Mouse (Mus musculus): ENCODE data around the gene 4930426L09Rik. TPM values are rescaled to one million over a fixed set of nuclear protein-coding genes. Genes with fewer than 3 reads are reported as not detected.

Gene 4930426L09Rik
- polyA plus RNA-seq, 1 experiment from 2014 or later = 0.36 TPM

DNA sequence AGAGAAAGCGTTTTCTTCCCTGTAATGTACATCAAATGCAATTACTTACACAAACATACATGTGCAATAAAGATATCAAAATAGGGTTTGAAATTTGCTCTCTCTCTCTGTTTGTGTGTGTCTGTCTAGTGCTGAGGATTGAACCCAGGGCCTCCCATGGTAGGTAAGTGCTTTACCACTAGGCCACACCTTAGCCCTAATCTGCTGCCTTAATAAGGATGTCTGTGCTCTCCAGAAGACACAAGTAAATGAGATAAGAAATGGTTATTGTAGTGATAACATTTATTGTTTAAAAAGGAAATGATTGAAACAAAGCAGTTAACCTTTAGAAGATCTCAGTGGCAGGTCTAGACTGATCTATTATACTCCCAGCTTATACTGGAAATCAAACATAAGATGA is 18.7 kb downstream of the 4930426L09Rik start:
- H3K4me3 ChIP-seq (ENCODE audit: control insufficient read depth in 1 of 2, insufficient read depth in 1 of 2, low read depth in 1 of 2, low read length in 2 of 2) = no peak overlapping the region
- H3K27ac ChIP-seq (replicated peaks in 1 of 2; ENCODE audit: control insufficient read depth in 1 of 2, insufficient read depth in 1 of 2, low read depth in 2 of 2, low read length in 2 of 2) = no peak overlapping the region
- H3K27me3 ChIP-seq (ENCODE audit: control insufficient read depth, insufficient read depth, low read length) = no peaks in the 10 kb centered on the region
- H3K9me3 ChIP-seq (ENCODE audit: control insufficient read depth, low read length) = no peaks in the 10 kb centered on the region
- H3K36me3 ChIP-seq (ENCODE audit: control insufficient read depth, insufficient read depth, low read length) = no peaks in the 10 kb centered on the region
- 86% methylated on average over 1 of the region's 1 CpGs for WGBS
- H3K4me2 ChIP-seq (ENCODE audit: low read length) = no peak overlapping the region
- ATAC-seq (ENCODE audit: insufficient number of reproducible peaks, insufficient read depth, low FRiP score, low read depth) = no peak
- no peak overlapping the region for H3K9ac ChIP-seq (ENCODE audit: low read length)
- H3K4me1 ChIP-seq (ENCODE audit: control insufficient read depth in 2 of 2, insufficient read depth in 2 of 2, low read length in 2 of 2) = peaks cover 0 to 8% of the 10 kb centered on the region in 2 experiments; a peak in 2 of 4 replicates

DNA sequence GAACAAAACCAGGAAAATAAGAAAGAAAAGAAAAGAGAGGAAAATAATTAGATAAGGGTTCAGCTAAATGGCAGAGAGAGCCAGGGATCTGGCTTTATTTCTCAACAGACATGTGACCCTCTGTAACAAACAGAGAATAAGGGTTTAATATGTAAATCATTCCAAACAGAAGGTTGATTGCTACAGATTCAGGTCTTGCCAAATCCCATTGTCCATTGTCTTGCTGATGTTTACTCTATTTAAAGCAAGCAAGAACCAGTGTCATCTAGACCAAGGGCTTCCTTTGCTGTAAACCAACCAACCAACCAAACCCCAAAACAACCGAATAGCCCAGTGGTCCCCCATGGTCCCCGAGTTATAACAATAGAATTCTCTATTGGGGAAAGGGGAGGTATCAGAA is 19.9 kb downstream of the 4930426L09Rik start:
- 87% methylated on average over 2 of the region's 2 CpGs for WGBS
- no peak for ATAC-seq (ENCODE audit: insufficient number of reproducible peaks, insufficient read depth, low FRiP score, low read depth)
- H3K36me3 ChIP-seq (ENCODE audit: control insufficient read depth, insufficient read depth, low read length) = no peaks in the 10 kb centered on the region

DNA sequence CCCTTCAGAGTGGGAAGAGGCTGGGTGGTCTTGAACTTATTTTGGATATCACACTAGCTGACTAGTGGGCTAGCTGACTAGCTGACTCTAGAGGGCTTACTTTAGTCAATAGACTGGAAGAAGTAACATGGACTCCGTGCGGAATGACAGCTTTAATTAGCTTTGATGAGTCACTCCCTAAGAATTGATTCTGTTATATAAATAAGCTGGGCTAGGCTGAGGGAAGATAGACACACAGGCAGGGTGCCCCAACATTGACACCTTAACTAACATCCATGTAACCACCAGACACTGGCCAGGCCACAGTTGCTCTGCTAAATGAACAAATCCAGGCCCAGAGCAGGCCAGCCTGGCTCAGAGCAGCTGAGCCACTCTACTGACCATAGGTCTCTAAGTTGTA is 26.7 kb downstream of the 4930426L09Rik start:
- 0 out of 2 replicates have a peak, but pooled peaks have one; percentile 56 for ATAC-seq (ENCODE audit: insufficient number of reproducible peaks, insufficient read depth, low FRiP score, low read depth)

More for the DNA sequence above, 19.9 kb downstream of the 4930426L09Rik start:
- H3K27ac ChIP-seq (replicated peaks in 1 of 2; ENCODE audit: control insufficient read depth in 1 of 2, insufficient read depth in 1 of 2, low read depth in 2 of 2, low read length in 2 of 2) = no peak overlapping the region
- no peak overlapping the region for H3K4me3 ChIP-seq (ENCODE audit: control insufficient read depth in 1 of 2, insufficient read depth in 1 of 2, low read depth in 1 of 2, low read length in 2 of 2)
- H3K4me2 ChIP-seq (ENCODE audit: low read length) = no peak overlapping the region
- H3K9ac ChIP-seq (ENCODE audit: low read length) = no peak overlapping the region
- peaks cover 0 to 18% of the 10 kb centered on the region in 2 experiments; a peak in 3 of 4 replicates for H3K4me1 ChIP-seq (ENCODE audit: control insufficient read depth in 2 of 2, insufficient read depth in 2 of 2, low read length in 2 of 2)
- H3K27me3 ChIP-seq (ENCODE audit: control insufficient read depth, insufficient read depth, low read length) = no peaks in the 10 kb centered on the region
- H3K9me3 ChIP-seq (ENCODE audit: control insufficient read depth, low read length) = no peaks in the 10 kb centered on the region

DNA sequence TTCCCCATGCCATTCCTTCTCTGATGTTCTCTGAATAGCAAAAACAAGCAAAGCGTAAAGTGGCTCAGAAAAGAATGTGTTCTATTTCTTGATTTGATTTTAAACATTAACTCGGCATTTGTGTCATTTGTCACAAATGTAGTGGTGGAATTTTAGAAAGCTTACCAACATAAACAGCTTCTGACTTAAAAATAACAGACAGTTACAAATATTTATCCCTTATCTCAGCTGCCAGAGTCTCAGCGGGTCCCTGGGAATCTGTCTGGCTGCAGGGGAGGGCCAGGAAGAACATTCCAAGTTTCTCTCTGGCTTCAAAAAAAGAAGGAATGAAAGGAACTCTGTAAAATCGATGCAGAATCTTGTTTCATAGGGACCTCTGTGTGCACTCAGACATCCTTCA is 39.3 kb downstream of the 4930426L09Rik start:
- WGBS = 29% methylated on average over 4 of the region's 4 CpGs
- 0 out of 4 replicates have a peak, but pooled peaks cover 0 to 2% of the 10 kb centered on the region in 2 experiments for H3K4me1 ChIP-seq (ENCODE audit: control insufficient read depth in 2 of 2, insufficient read depth in 2 of 2, low read length in 2 of 2)
- no peaks in the 10 kb centered on the region for H3K9me3 ChIP-seq (ENCODE audit: control insufficient read depth, low read length)
- H3K27me3 ChIP-seq (ENCODE audit: control insufficient read depth, insufficient read depth, low read length) = no peaks in the 10 kb centered on the region
- no peaks in the 10 kb centered on the region for H3K36me3 ChIP-seq (ENCODE audit: control insufficient read depth, insufficient read depth, low read length)
- no peak overlapping the region for H3K27ac ChIP-seq (replicated peaks in 1 of 2; ENCODE audit: control insufficient read depth in 1 of 2, insufficient read depth in 1 of 2, low read depth in 2 of 2, low read length in 2 of 2)
- no peak overlapping the region for H3K4me3 ChIP-seq (ENCODE audit: control insufficient read depth in 1 of 2, insufficient read depth in 1 of 2, low read depth in 1 of 2, low read length in 2 of 2)
- ATAC-seq (ENCODE audit: insufficient number of reproducible peaks, insufficient read depth, low FRiP score, low read depth) = no peak
- H3K9ac ChIP-seq (ENCODE audit: low read length) = no peak overlapping the region
- H3K4me2 ChIP-seq (ENCODE audit: low read length) = no peak overlapping the region

More for the DNA sequence above, 26.7 kb downstream of the 4930426L09Rik start:
- H3K4me3 ChIP-seq (ENCODE audit: control insufficient read depth in 1 of 2, insufficient read depth in 1 of 2, low read depth in 1 of 2, low read length in 2 of 2) = no peak overlapping the region
- no peak overlapping the region for H3K9ac ChIP-seq (ENCODE audit: low read length)
- H3K27me3 ChIP-seq (ENCODE audit: control insufficient read depth, insufficient read depth, low read length) = no peaks in the 10 kb centered on the region
- WGBS = 18% methylated on average over 2 of the region's 2 CpGs
- no peak overlapping the region for H3K4me2 ChIP-seq (ENCODE audit: low read length)
- peaks cover under 1% of the 10 kb centered on the region; the same call in 1 of the 2 replicates for H3K9me3 ChIP-seq (ENCODE audit: control insufficient read depth, low read length)
- H3K4me1 ChIP-seq (ENCODE audit: control insufficient read depth in 2 of 2, insufficient read depth in 2 of 2, low read length in 2 of 2) = peaks cover 2 to 18% of the 10 kb centered on the region in 2 experiments
- no peaks in the 10 kb centered on the region for H3K36me3 ChIP-seq (ENCODE audit: control insufficient read depth, insufficient read depth, low read length)
- H3K27ac ChIP-seq (replicated peaks in 1 of 2; ENCODE audit: control insufficient read depth in 1 of 2, insufficient read depth in 1 of 2, low read depth in 2 of 2, low read length in 2 of 2) = peak overlapping the region in 1 of 2 experiments; percentile 19; a peak in 1 of 4 replicates

DNA sequence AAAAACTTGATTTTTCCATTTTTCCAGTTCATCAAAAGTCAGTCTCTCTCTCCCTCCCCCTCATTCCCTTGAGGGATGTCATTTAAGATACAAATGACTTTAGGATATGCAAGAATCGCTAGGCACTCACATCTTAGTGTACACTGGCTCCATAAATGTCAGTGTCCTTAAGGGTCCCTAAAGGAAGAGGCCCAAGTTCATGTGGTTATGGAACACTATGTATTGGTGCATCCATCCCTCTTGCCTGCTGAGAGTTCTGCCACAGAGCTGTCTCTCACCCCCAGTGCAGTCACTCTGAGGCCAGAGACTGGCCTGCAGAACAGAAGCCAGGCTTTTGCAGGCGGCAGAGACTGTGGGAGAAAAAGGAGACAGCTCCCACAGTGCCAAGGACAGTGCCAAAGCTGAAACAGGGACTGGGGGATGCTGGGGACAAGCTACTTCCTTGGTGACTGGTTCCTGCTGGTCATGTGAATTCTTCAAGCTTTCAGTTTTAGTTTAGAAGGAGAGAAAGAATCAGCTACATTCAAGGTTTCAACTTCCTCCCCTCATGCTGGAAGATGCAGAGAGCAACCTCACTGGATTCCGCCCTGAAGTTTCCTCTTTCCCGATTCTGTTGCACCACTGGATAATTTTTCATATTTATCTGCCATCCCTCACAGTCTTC is 39.9 kb downstream of the 4930426L09Rik start:
- Histone ChIP-seq H3K4me3 (ENCODE audit: control insufficient read depth in 1 of 2, insufficient read depth in 1 of 2, low read depth in 1 of 2, low read length in 2 of 2) (no peak overlapping the region), H3K9ac (ENCODE audit: low read length) (no peak overlapping the region), H3K4me1 (ENCODE audit: control insufficient read depth in 2 of 2, insufficient read depth in 2 of 2, low read length in 2 of 2) (0 out of 4 replicates have a peak, but pooled peaks cover 0 to 2% of the 10 kb centered on the region in 2 experiments), H3K36me3 (ENCODE audit: control insufficient read depth, insufficient read depth, low read length) (no peaks in the 10 kb centered on the region), H3K4me2 (ENCODE audit: low read length) (no peak overlapping the region), H3K27me3 (ENCODE audit: control insufficient read depth, insufficient read depth, low read length) (no peaks in the 10 kb centered on the region), H3K9me3 (ENCODE audit: control insufficient read depth, low read length) (no peaks in the 10 kb centered on the region), H3K27ac (replicated peaks in 1 of 2; ENCODE audit: control insufficient read depth in 1 of 2, insufficient read depth in 1 of 2, low read depth in 2 of 2, low read length in 2 of 2) (peak overlapping the region in 1 of 2 experiments; percentile 43; a peak in 1 of 4 replicates)
- ATAC-seq (ENCODE audit: insufficient number of reproducible peaks, insufficient read depth, low FRiP score, low read depth) = no peak
- WGBS = 61% methylated on average over 4 of the region's 4 CpGs

DNA sequence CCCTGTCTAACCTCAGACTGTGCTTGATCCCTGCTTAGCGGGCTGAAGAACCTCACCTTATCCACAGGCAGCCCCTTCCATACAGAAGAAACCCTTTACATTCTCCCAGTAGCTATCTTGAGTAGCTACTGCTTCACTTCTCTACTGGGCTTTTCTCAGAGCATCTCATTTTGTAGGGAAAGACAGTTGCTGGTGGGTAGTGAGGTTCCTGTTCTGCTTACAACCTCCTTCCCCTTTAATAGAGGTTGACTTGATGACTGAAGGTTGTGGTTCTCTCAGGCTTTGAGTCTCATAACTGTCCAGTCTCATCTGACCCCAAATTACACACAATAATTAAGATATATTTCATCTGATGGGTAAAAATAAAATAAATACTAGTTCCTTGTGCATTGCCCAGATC is 50.1 kb downstream of the 4930426L09Rik start:
- no peaks in the 10 kb centered on the region for H3K27me3 ChIP-seq (ENCODE audit: control insufficient read depth, insufficient read depth, low read length)
- 75% methylated on average over 1 of the region's 1 CpGs for WGBS
- ATAC-seq (ENCODE audit: insufficient number of reproducible peaks, insufficient read depth, low FRiP score, low read depth) = no peak
- H3K9ac ChIP-seq (ENCODE audit: low read length) = no peak overlapping the region
- H3K4me3 ChIP-seq (ENCODE audit: control insufficient read depth in 1 of 2, insufficient read depth in 1 of 2, low read depth in 1 of 2, low read length in 2 of 2) = no peak overlapping the region
- no peak overlapping the region for H3K4me2 ChIP-seq (ENCODE audit: low read length)
- no peaks in the 10 kb centered on the region for H3K36me3 ChIP-seq (ENCODE audit: control insufficient read depth, insufficient read depth, low read length)
- H3K4me1 ChIP-seq (ENCODE audit: control insufficient read depth in 2 of 2, insufficient read depth in 2 of 2, low read length in 2 of 2) = no peaks in the 10 kb centered on the region
- H3K27ac ChIP-seq (replicated peaks in 1 of 2; ENCODE audit: control insufficient read depth in 1 of 2, insufficient read depth in 1 of 2, low read depth in 2 of 2, low read length in 2 of 2) = no peak overlapping the region
- no peaks in the 10 kb centered on the region for H3K9me3 ChIP-seq (ENCODE audit: control insufficient read depth, low read length)

DNA sequence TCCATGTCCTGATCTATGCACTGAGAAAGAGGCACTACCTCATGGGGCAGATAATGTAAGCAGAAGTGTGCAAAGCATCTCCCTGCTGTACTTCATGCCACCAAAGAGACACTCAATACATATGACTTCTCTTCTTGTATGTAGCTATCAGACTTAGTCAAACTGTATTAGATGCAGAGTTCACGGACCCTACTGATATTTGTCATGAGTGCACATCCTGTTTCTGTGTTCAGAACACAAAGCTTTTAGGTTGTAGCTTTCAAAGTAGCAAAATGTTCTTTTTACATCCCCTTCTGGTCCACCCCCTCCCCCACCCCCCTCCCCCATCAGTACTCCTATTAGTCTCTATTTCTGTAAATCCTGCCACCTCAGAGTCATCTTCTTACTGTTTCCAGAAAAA is 51.2 kb downstream of the 4930426L09Rik start:
- Histone ChIP-seq H3K9me3 (ENCODE audit: control insufficient read depth, low read length) (no peaks in the 10 kb centered on the region), H3K27ac (replicated peaks in 1 of 2; ENCODE audit: control insufficient read depth in 1 of 2, insufficient read depth in 1 of 2, low read depth in 2 of 2, low read length in 2 of 2) (no peak overlapping the region), H3K9ac (ENCODE audit: low read length) (no peak overlapping the region), H3K4me3 (ENCODE audit: control insufficient read depth in 1 of 2, insufficient read depth in 1 of 2, low read depth in 1 of 2, low read length in 2 of 2) (no peak overlapping the region), H3K27me3 (ENCODE audit: control insufficient read depth, insufficient read depth, low read length) (no peaks in the 10 kb centered on the region), H3K36me3 (ENCODE audit: control insufficient read depth, insufficient read depth, low read length) (no peaks in the 10 kb centered on the region), H3K4me1 (ENCODE audit: control insufficient read depth in 2 of 2, insufficient read depth in 2 of 2, low read length in 2 of 2) (no peaks in the 10 kb centered on the region), H3K4me2 (ENCODE audit: low read length) (no peak overlapping the region)
- WGBS = 81% methylated on average over 1 of the region's 1 CpGs
- ATAC-seq (ENCODE audit: insufficient number of reproducible peaks, insufficient read depth, low FRiP score, low read depth) = no peak
